Mouse (Mus musculus): ENCODE measurements around the gene Slc23a2. TPM values are rescaled to one million over a fixed set of nuclear protein-coding genes. Genes with fewer than 3 reads are reported as not detected.

Slc23a2 gene
- polyA plus RNA-seq, 1 experiment from 2014 or later, result 5.1 TPM

- H3K4me2 ChIP-seq, result no peak overlapping the region
- WGBS (ENCODE audit: insufficient replicate concordance), result 74% methylated on average over 8 of the region's 8 CpGs
- no peak overlapping the region for H3K4me3 ChIP-seq
- ATAC-seq, result no peak
- H3K4me1 ChIP-seq, result peaks cover 10% of the 10 kb centered on the region; the same call in 1 of the 2 replicates
- peaks cover 33% of the 10 kb centered on the region for H3K36me3 ChIP-seq
- no peak overlapping the region for H3K9ac ChIP-seq
- H3K27ac ChIP-seq, result no peak overlapping the region
- no peaks in the 10 kb centered on the region for H3K27me3 ChIP-seq (replicated peaks)
- no peaks in the 10 kb centered on the region for H3K9me3 ChIP-seq (replicated peaks)
These were observed 89.6 kb downstream of the Slc23a2 start for GRCm38 (mm10) chr2:132055349-132055753.

GRCm38 (mm10) chr2:132053824-132054223 lies 91.1 kb downstream of the Slc23a2 start:
- WGBS (ENCODE audit: insufficient replicate concordance), result 57% methylated on average over 4 of the region's 4 CpGs
- H3K4me1 ChIP-seq, result peaks cover 11% of the 10 kb centered on the region; the same call in 1 of the 2 replicates
- H3K27me3 ChIP-seq (replicated peaks), result no peaks in the 10 kb centered on the region
- H3K9ac ChIP-seq, result no peak overlapping the region
- no peak for ATAC-seq
- no peak overlapping the region for H3K4me2 ChIP-seq
- H3K27ac ChIP-seq, result no peak overlapping the region
- peaks cover 29% of the 10 kb centered on the region for H3K36me3 ChIP-seq
- no peak overlapping the region for H3K4me3 ChIP-seq
- no peaks in the 10 kb centered on the region for H3K9me3 ChIP-seq (replicated peaks)

GRCm38 (mm10) chr2:132051798-132052197 lies 93.1 kb downstream of the Slc23a2 start:
- WGBS (ENCODE audit: insufficient replicate concordance), result 25% methylated on average over 5 of the region's 5 CpGs
- H3K36me3 ChIP-seq, result peaks cover 13% of the 10 kb centered on the region
- H3K27ac ChIP-seq, result no peak overlapping the region
- peak; percentile 70 for ATAC-seq
- peaks cover 18% of the 10 kb centered on the region; the same call in 1 of the 2 replicates for H3K4me1 ChIP-seq
- H3K27me3 ChIP-seq (replicated peaks), result no peaks in the 10 kb centered on the region
- H3K9me3 ChIP-seq (replicated peaks), result no peaks in the 10 kb centered on the region
- H3K9ac ChIP-seq, result no peak overlapping the region
- H3K4me3 ChIP-seq, result no peak overlapping the region
- H3K4me2 ChIP-seq, result no peak overlapping the region

GRCm38 (mm10) chr2:132049921-132050320 lies 95.0 kb downstream of the Slc23a2 start:
- no peak overlapping the region for H3K9ac ChIP-seq
- no peaks in the 10 kb centered on the region for H3K36me3 ChIP-seq
- WGBS (ENCODE audit: insufficient replicate concordance), result 41% methylated on average over 3 of the region's 3 CpGs
- H3K4me1 ChIP-seq, result peaks cover 18% of the 10 kb centered on the region; the same call in 1 of the 2 replicates
- no peak for ATAC-seq
- H3K4me2 ChIP-seq, result no peak overlapping the region
- no peaks in the 10 kb centered on the region for H3K27me3 ChIP-seq (replicated peaks)
- no peak overlapping the region for H3K27ac ChIP-seq
- no peak overlapping the region for H3K4me3 ChIP-seq
- no peaks in the 10 kb centered on the region for H3K9me3 ChIP-seq (replicated peaks)

- Histone ChIP-seq H3K4me3 (no peak overlapping the region), H3K4me2 (no peak overlapping the region), H3K27ac (no peak overlapping the region), H3K27me3 (replicated peaks) (no peaks in the 10 kb centered on the region), H3K9ac (no peak overlapping the region), H3K9me3 (replicated peaks) (no peaks in the 10 kb centered on the region), H3K4me1 (peaks cover 18% of the 10 kb centered on the region; the same call in 1 of the 2 replicates), H3K36me3 (no peaks in the 10 kb centered on the region)
- WGBS (ENCODE audit: insufficient replicate concordance), result 63% methylated on average over 3 of the region's 3 CpGs
- no peak for ATAC-seq
These were observed 95.4 kb downstream of the Slc23a2 start for GRCm38 (mm10) chr2:132049491-132049890.

GRCm38 (mm10) chr2:132048143-132048772 lies 96.7 kb downstream of the Slc23a2 start:
- 70% methylated on average over 11 of the region's 11 CpGs for WGBS (ENCODE audit: insufficient replicate concordance)
- H3K9ac ChIP-seq, result no peak overlapping the region

GRCm38 (mm10) chr2:132047364-132047763 lies 97.5 kb downstream of the Slc23a2 start:
- ATAC-seq, result no peak
- no peaks in the 10 kb centered on the region for H3K36me3 ChIP-seq
- no peak overlapping the region for H3K4me2 ChIP-seq
- H3K27me3 ChIP-seq (replicated peaks), result no peaks in the 10 kb centered on the region; the same call in 1 of the 2 replicates
- peaks cover 18% of the 10 kb centered on the region; the same call in 1 of the 2 replicates for H3K4me1 ChIP-seq
- H3K9ac ChIP-seq, result no peak overlapping the region
- H3K4me3 ChIP-seq, result no peak overlapping the region
- H3K9me3 ChIP-seq (replicated peaks), result no peaks in the 10 kb centered on the region
- WGBS (ENCODE audit: insufficient replicate concordance), result 54% methylated on average over 4 of the region's 4 CpGs
- H3K27ac ChIP-seq, result no peak overlapping the region

More at GRCm38 (mm10) chr2:132048143-132048772, 96.7 kb downstream of the Slc23a2 start:
- Histone ChIP-seq H3K9me3 (replicated peaks) (no peaks in the 10 kb centered on the region), H3K4me3 (no peak overlapping the region), H3K27me3 (replicated peaks) (no peaks in the 10 kb centered on the region; the same call in 1 of the 2 replicates), H3K36me3 (no peaks in the 10 kb centered on the region), H3K4me2 (no peak overlapping the region), H3K27ac (no peak overlapping the region), H3K4me1 (peaks cover 18% of the 10 kb centered on the region; the same call in 1 of the 2 replicates)
- ATAC-seq, result peak; percentile 24; the same call in 1 of the 2 replicates

GRCm38 (mm10) chr2:132046659-132047058 lies 98.2 kb downstream of the Slc23a2 start:
- Histone ChIP-seq H3K36me3 (no peaks in the 10 kb centered on the region), H3K4me2 (no peak overlapping the region), H3K9ac (no peak overlapping the region), H3K27me3 (replicated peaks) (no peaks in the 10 kb centered on the region; the same call in 1 of the 2 replicates), H3K4me1 (peaks cover 12% of the 10 kb centered on the region; the same call in 1 of the 2 replicates), H3K27ac (no peak overlapping the region), H3K9me3 (replicated peaks) (no peaks in the 10 kb centered on the region), H3K4me3 (no peak overlapping the region)
- 67% methylated on average over 4 of the region's 4 CpGs for WGBS (ENCODE audit: insufficient replicate concordance)
- no peak for ATAC-seq

GRCm38 (mm10) chr2:132044320-132045274 lies 100.3 kb downstream of the Slc23a2 start:
- H3K4me1 ChIP-seq, result peaks cover 16% of the 10 kb centered on the region
- H3K9ac ChIP-seq, result no peak overlapping the region
- no peak for ATAC-seq
- H3K4me3 ChIP-seq, result no peak overlapping the region
- no peaks in the 10 kb centered on the region for H3K36me3 ChIP-seq
- no peak overlapping the region for H3K4me2 ChIP-seq
- H3K27me3 ChIP-seq (replicated peaks), result no peaks in the 10 kb centered on the region; the same call in 1 of the 2 replicates
- WGBS (ENCODE audit: insufficient replicate concordance), result 75% methylated on average over 15 of the region's 15 CpGs
- no peaks in the 10 kb centered on the region for H3K9me3 ChIP-seq (replicated peaks)
- H3K27ac ChIP-seq, result no peak overlapping the region

- no peak overlapping the region for H3K4me3 ChIP-seq
- peaks cover 9% of the 10 kb centered on the region for H3K4me1 ChIP-seq
- WGBS (ENCODE audit: insufficient replicate concordance), result 60% methylated on average over 13 of the region's 13 CpGs
- no peak overlapping the region for H3K4me2 ChIP-seq
- H3K9ac ChIP-seq, result no peak overlapping the region
- no peaks in the 10 kb centered on the region for H3K36me3 ChIP-seq
- H3K27ac ChIP-seq, result 0 out of 2 replicates have a peak overlapping the region, but pooled peaks have one; percentile 33
- H3K27me3 ChIP-seq (replicated peaks), result no peaks in the 10 kb centered on the region; the same call in 1 of the 2 replicates
- no peaks in the 10 kb centered on the region for H3K9me3 ChIP-seq (replicated peaks)
- no peak for ATAC-seq
These were observed 101.7 kb downstream of the Slc23a2 start for GRCm38 (mm10) chr2:132043101-132043621.

GRCm38 (mm10) chr2:132039894-132040293 lies 105.0 kb downstream of the Slc23a2 start:
- 38% methylated on average over 7 of the region's 7 CpGs for WGBS (ENCODE audit: insufficient replicate concordance)

More at GRCm38 (mm10) chr2:132039894-132040293, 105.0 kb downstream of the Slc23a2 start:
- peaks cover 23% of the 10 kb centered on the region for H3K4me1 ChIP-seq
- H3K27ac ChIP-seq, result no peak overlapping the region
- H3K4me3 ChIP-seq, result no peak overlapping the region
- H3K36me3 ChIP-seq, result no peaks in the 10 kb centered on the region
- no peak overlapping the region for H3K9ac ChIP-seq
- H3K27me3 ChIP-seq (replicated peaks), result no peaks in the 10 kb centered on the region; the same call in 1 of the 2 replicates
- H3K9me3 ChIP-seq (replicated peaks), result no peaks in the 10 kb centered on the region
- 0 out of 2 replicates have a peak, but pooled peaks have one; percentile 40 for ATAC-seq
- no peak overlapping the region for H3K4me2 ChIP-seq
